Mouse (Mus musculus): ENCODE measurements around the gene Sqstm1. TPM values are rescaled to one million over a fixed set of nuclear protein-coding genes. Genes with fewer than 3 reads are reported as not detected.

Sqstm1 gene
- 193 and 196 TPM in 2 replicates for polyA plus RNA-seq (2015; fragmentation: Nextera tagmentation; extraction: Ambion mirVana)

GRCm38 (mm10) chr11:50210505-50211151, at the start of gene Sqstm1, which contains the start of gene Mgat4b:
Gene Sqstm1, minus strand, starts transcription at chr11:50210827.
Gene Mgat4b, plus strand, starts transcription at chr11:50210890.
- Histone ChIP-seq H3K4me3 (ENCODE audit: low read length) (peak within 1 kb of the TSS; percentile 99), H3K27ac (ENCODE audit: low read length) (peak within 1 kb of the TSS; percentile 99), H3K4me1 (ENCODE audit: control insufficient read depth, insufficient read depth, low read length) (peaks cover 31% of the 10 kb centered on the region), H3K36me3 (ENCODE audit: control insufficient read depth, insufficient read depth, low read length) (peaks cover 18% of the 10 kb centered on the region), H3K9ac (ENCODE audit: low read depth, low read length) (peak within 1 kb of the TSS; percentile 98), H3K4me2 (ENCODE audit: low read depth, low read length) (peak within 1 kb of the TSS; percentile 59), H3K27me3 (replicated peaks; ENCODE audit: control insufficient read depth, insufficient read depth, low read length) (no peaks in the 10 kb centered on the region), H3K9me3 (ENCODE audit: control insufficient read depth, low read length) (no peaks in the 10 kb centered on the region)
- peak; percentile 81 for ATAC-seq
- under 1% methylated on average over 48 of the region's 48 CpGs for WGBS

- no peak overlapping the region for H3K4me3 ChIP-seq (ENCODE audit: low read length)
- H3K4me2 ChIP-seq (ENCODE audit: low read depth, low read length) = no peak overlapping the region
- 83% methylated on average over 7 of the region's 7 CpGs for WGBS
- no peak overlapping the region for H3K27ac ChIP-seq (ENCODE audit: low read length)
- no peaks in the 10 kb centered on the region for H3K27me3 ChIP-seq (replicated peaks; ENCODE audit: control insufficient read depth, insufficient read depth, low read length)
- peaks cover 28% of the 10 kb centered on the region for H3K36me3 ChIP-seq (ENCODE audit: control insufficient read depth, insufficient read depth, low read length)
- H3K4me1 ChIP-seq (ENCODE audit: control insufficient read depth, insufficient read depth, low read length) = no peaks in the 10 kb centered on the region
- no peak for ATAC-seq
- no peak overlapping the region for H3K9ac ChIP-seq (ENCODE audit: low read depth, low read length)
- H3K9me3 ChIP-seq (ENCODE audit: control insufficient read depth, low read length) = no peaks in the 10 kb centered on the region
Observed at GRCm38 (mm10) chr11:50258310-50258709, 47.7 kb upstream of the Sqstm1 start.

- Histone ChIP-seq H3K9me3 (ENCODE audit: control insufficient read depth, low read length) (no peaks in the 10 kb centered on the region), H3K4me3 (ENCODE audit: low read length) (no peak overlapping the region), H3K4me1 (ENCODE audit: control insufficient read depth, insufficient read depth, low read length) (peaks cover 5% of the 10 kb centered on the region), H3K4me2 (ENCODE audit: low read depth, low read length) (no peak overlapping the region), H3K27me3 (replicated peaks; ENCODE audit: control insufficient read depth, insufficient read depth, low read length) (no peaks in the 10 kb centered on the region), H3K36me3 (ENCODE audit: control insufficient read depth, insufficient read depth, low read length) (peaks cover 17% of the 10 kb centered on the region), H3K9ac (ENCODE audit: low read depth, low read length) (no peak overlapping the region), H3K27ac (ENCODE audit: low read length) (no peak overlapping the region)
- WGBS = 84% methylated on average over 7 of the region's 7 CpGs
- no peak for ATAC-seq
Observed at GRCm38 (mm10) chr11:50256615-50257014, 46.0 kb upstream of the Sqstm1 start.

- H3K4me2 ChIP-seq (ENCODE audit: low read depth, low read length) = no peak overlapping the region
- H3K27ac ChIP-seq (ENCODE audit: low read length) = no peak overlapping the region
- no peak overlapping the region for H3K4me3 ChIP-seq (ENCODE audit: low read length)
- peaks cover 5% of the 10 kb centered on the region for H3K4me1 ChIP-seq (ENCODE audit: control insufficient read depth, insufficient read depth, low read length)
- WGBS = 78% methylated on average over 12 of the region's 12 CpGs
- ATAC-seq = no peak
- H3K27me3 ChIP-seq (replicated peaks; ENCODE audit: control insufficient read depth, insufficient read depth, low read length) = no peaks in the 10 kb centered on the region
- peaks cover 17% of the 10 kb centered on the region for H3K36me3 ChIP-seq (ENCODE audit: control insufficient read depth, insufficient read depth, low read length)
- no peak overlapping the region for H3K9ac ChIP-seq (ENCODE audit: low read depth, low read length)
- no peaks in the 10 kb centered on the region for H3K9me3 ChIP-seq (ENCODE audit: control insufficient read depth, low read length)
Observed at GRCm38 (mm10) chr11:50254010-50254580, 43.5 kb upstream of the Sqstm1 start.

- 0 out of 2 replicates have a peak, but pooled peaks have one; percentile 38 for ATAC-seq
- H3K9ac ChIP-seq (ENCODE audit: low read depth, low read length) = no peak overlapping the region
- 59% methylated on average over 1 of the region's 1 CpGs for WGBS
- no peak overlapping the region for H3K27ac ChIP-seq (ENCODE audit: low read length)
- peaks cover 14% of the 10 kb centered on the region for H3K36me3 ChIP-seq (ENCODE audit: control insufficient read depth, insufficient read depth, low read length)
- no peaks in the 10 kb centered on the region for H3K27me3 ChIP-seq (replicated peaks; ENCODE audit: control insufficient read depth, insufficient read depth, low read length)
- no peak overlapping the region for H3K4me2 ChIP-seq (ENCODE audit: low read depth, low read length)
- peaks cover 5% of the 10 kb centered on the region for H3K4me1 ChIP-seq (ENCODE audit: control insufficient read depth, insufficient read depth, low read length)
- no peak overlapping the region for H3K4me3 ChIP-seq (ENCODE audit: low read length)
- H3K9me3 ChIP-seq (ENCODE audit: control insufficient read depth, low read length) = no peaks in the 10 kb centered on the region
Observed at GRCm38 (mm10) chr11:50253393-50253792, 42.8 kb upstream of the Sqstm1 start.

GRCm38 (mm10) chr11:50252684-50253265, 42.1 kb upstream of the Sqstm1 start:
- Histone ChIP-seq H3K9me3 (ENCODE audit: control insufficient read depth, low read length) (no peaks in the 10 kb centered on the region), H3K4me3 (ENCODE audit: low read length) (no peak overlapping the region), H3K36me3 (ENCODE audit: control insufficient read depth, insufficient read depth, low read length) (peaks cover 8% of the 10 kb centered on the region; the same call in 1 of the 2 replicates), H3K4me1 (ENCODE audit: control insufficient read depth, insufficient read depth, low read length) (peaks cover 5% of the 10 kb centered on the region), H3K27me3 (replicated peaks; ENCODE audit: control insufficient read depth, insufficient read depth, low read length) (no peaks in the 10 kb centered on the region), H3K27ac (ENCODE audit: low read length) (no peak overlapping the region), H3K4me2 (ENCODE audit: low read depth, low read length) (no peak overlapping the region), H3K9ac (ENCODE audit: low read depth, low read length) (no peak overlapping the region)
- WGBS = 41% methylated on average over 11 of the region's 11 CpGs
- ATAC-seq = peak; percentile 58

GRCm38 (mm10) chr11:50252166-50252565, 41.5 kb upstream of the Sqstm1 start:
- Histone ChIP-seq H3K9ac (ENCODE audit: low read depth, low read length) (no peak overlapping the region), H3K4me1 (ENCODE audit: control insufficient read depth, insufficient read depth, low read length) (peaks cover 5% of the 10 kb centered on the region), H3K9me3 (ENCODE audit: control insufficient read depth, low read length) (no peaks in the 10 kb centered on the region), H3K4me2 (ENCODE audit: low read depth, low read length) (no peak overlapping the region), H3K4me3 (ENCODE audit: low read length) (no peak overlapping the region), H3K36me3 (ENCODE audit: control insufficient read depth, insufficient read depth, low read length) (0 out of 2 replicates have a peak, but pooled peaks cover 4% of the 10 kb centered on the region), H3K27ac (ENCODE audit: low read length) (no peak overlapping the region; the same call in 1 of the 2 replicates), H3K27me3 (replicated peaks; ENCODE audit: control insufficient read depth, insufficient read depth, low read length) (no peaks in the 10 kb centered on the region)
- ATAC-seq = no peak
- WGBS = 49% methylated on average over 3 of the region's 3 CpGs

GRCm38 (mm10) chr11:50248473-50249171, 38.0 kb upstream of the Sqstm1 start:
- no peaks in the 10 kb centered on the region for H3K9me3 ChIP-seq (ENCODE audit: control insufficient read depth, low read length)
- 66% methylated on average over 7 of the region's 7 CpGs for WGBS
- H3K4me1 ChIP-seq (ENCODE audit: control insufficient read depth, insufficient read depth, low read length) = peaks cover 5% of the 10 kb centered on the region
- no peaks in the 10 kb centered on the region for H3K36me3 ChIP-seq (ENCODE audit: control insufficient read depth, insufficient read depth, low read length)
- H3K27me3 ChIP-seq (replicated peaks; ENCODE audit: control insufficient read depth, insufficient read depth, low read length) = no peaks in the 10 kb centered on the region
- ATAC-seq = no peak
- no peak overlapping the region for H3K27ac ChIP-seq (ENCODE audit: low read length)
- no peak overlapping the region for H3K4me2 ChIP-seq (ENCODE audit: low read depth, low read length)
- no peak overlapping the region for H3K4me3 ChIP-seq (ENCODE audit: low read length)
- H3K9ac ChIP-seq (ENCODE audit: low read depth, low read length) = no peak overlapping the region

GRCm38 (mm10) chr11:50245269-50245668, 34.6 kb upstream of the Sqstm1 start:
- 75% methylated on average over 5 of the region's 5 CpGs for WGBS
- Histone ChIP-seq H3K36me3 (ENCODE audit: control insufficient read depth, insufficient read depth, low read length) (no peaks in the 10 kb centered on the region), H3K4me2 (ENCODE audit: low read depth, low read length) (no peak overlapping the region), H3K4me1 (ENCODE audit: control insufficient read depth, insufficient read depth, low read length) (no peaks in the 10 kb centered on the region), H3K27me3 (replicated peaks; ENCODE audit: control insufficient read depth, insufficient read depth, low read length) (no peaks in the 10 kb centered on the region), H3K9me3 (ENCODE audit: control insufficient read depth, low read length) (no peaks in the 10 kb centered on the region), H3K9ac (ENCODE audit: low read depth, low read length) (no peak overlapping the region), H3K27ac (ENCODE audit: low read length) (no peak overlapping the region), H3K4me3 (ENCODE audit: low read length) (no peak overlapping the region)
- no peak for ATAC-seq

Data from intestine, embryonic 16.5 days (tissue).